Mouse (Mus musculus) bone marrow, adult 2 months (tissue): ENCODE measurements around the gene Slc10a3.

Experiments
- CTCF ChIP-seq: fragments of 200-500 bp; IDR thresholded peaks from 2 replicates; pipeline ENCODE4 v1.5.1; 2011; ENCODE audit warnings: low read length, control low read depth; ENCODE audit not compliant: control insufficient read depth, insufficient read depth
- POLR2A ChIP-seq: fragments of 200-500 bp; IDR thresholded peaks from 2 replicates; pipeline ENCODE4 v1.6.1; 2011; ENCODE audit warnings: low read depth, mild to moderate bottlenecking, control low read depth, low read length, borderline replicate concordance; ENCODE audit not compliant: control insufficient read depth

DNA sequence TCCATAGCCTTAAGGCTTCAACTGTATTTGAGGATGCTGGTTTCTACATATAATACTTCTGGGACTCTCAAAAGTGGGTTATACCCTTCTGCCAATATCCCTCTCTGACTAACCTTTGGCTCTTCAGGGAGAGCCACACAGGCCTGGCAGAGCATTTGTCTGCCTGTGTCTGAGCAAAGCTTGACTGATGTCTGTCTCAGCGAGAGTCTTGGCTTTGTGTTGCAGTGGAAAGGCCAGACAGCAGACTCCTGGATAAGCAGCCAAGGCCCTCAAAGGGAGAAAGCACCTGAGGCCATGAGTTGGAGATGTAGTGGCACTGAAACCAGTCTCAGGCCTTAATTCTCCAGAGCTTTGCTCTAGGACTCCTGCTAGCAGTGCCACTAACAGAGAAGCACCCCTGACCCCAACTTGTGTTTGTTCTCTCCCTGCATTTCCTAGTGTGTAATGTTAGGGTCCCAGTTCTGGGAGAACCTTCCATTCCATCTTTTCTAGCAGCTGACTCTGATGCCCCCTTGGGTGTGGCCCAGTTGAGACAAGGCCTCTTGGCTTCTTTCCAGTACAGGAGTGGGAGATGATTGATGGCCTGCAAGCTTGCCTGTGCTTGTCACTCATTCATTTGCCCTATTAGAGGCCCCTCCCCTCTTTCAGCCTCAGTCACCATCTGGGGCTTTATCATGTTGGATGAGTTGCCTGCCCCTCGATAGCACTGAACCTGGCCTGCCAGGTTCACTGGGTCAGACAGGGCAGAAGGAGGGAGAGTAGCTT lies 42.8 kb downstream of the Slc10a3 start:
- TF ChIP-seq CTCF (no peak), POLR2A (no peak)
